Mouse (Mus musculus): ENCODE measurements around the gene Ptgis.

- TF ChIP-seq POLR2A (IDR thresholded peaks at IDR 0.05; ENCODE audit: control insufficient read depth, low read depth, low read length), result no peak
- TF ChIP-seq CTCF (IDR thresholded peaks at IDR 0.05; ENCODE audit: control insufficient read depth, insufficient read depth, insufficient replicate concordance, low read depth, low read length), result no peak
These were observed 54.4 kb downstream of the Ptgis start for GRCm38 (mm10) chr2:167186003-167186402.

Measured in testis, adult 2 months (tissue).